Mouse (Mus musculus) lung, postnatal 10 days (tissue): ENCODE measurements at regions not wholly inside any gene's neighbourhood (a gene's known extent, or its start where the extent isn't known, plus 50 kb on each side); places are given as distances from the start of the nearest gene placed in this dataset.
A peak's percentile ranks its signal among the peaks of the same experiment; 100 is the strongest.

Experiments used
- DNase-seq: peaks from one replicate; pipeline ENCODE4 v3.0.0; 2021

GRCm38 (mm10) chr1:149760440-149760839, 200.7 kb downstream of the Pla2g4a start:
- DNase-seq = no peak

- no peak for DNase-seq
Observed at GRCm38 (mm10) chr1:149758783-149759132, 202.3 kb downstream of the Pla2g4a start.

GRCm38 (mm10) chr1:149758092-149758782, 202.9 kb downstream of the Pla2g4a start:
- DNase-seq = peak; percentile 2

- no peak for DNase-seq
Observed at GRCm38 (mm10) chr1:149753269-149754060, 207.6 kb downstream of the Pla2g4a start.

- no peak for DNase-seq
Observed at GRCm38 (mm10) chr1:149749405-149749804, 211.7 kb downstream of the Pla2g4a start.

GRCm38 (mm10) chr1:149738959-149739358, 222.1 kb downstream of the Pla2g4a start:
- no peak for DNase-seq

- no peak for DNase-seq
Observed at GRCm38 (mm10) chr1:149734241-149734640, 226.8 kb downstream of the Pla2g4a start.

GRCm38 (mm10) chr1:149715171-149715570, 245.9 kb downstream of the Pla2g4a start:
- DNase-seq = no peak

GRCm38 (mm10) chr1:149712330-149712729, 248.8 kb downstream of the Pla2g4a start:
- no peak for DNase-seq

GRCm38 (mm10) chr1:149705223-149705622, 255.9 kb downstream of the Pla2g4a start:
- no peak for DNase-seq

- DNase-seq = no peak
Observed at GRCm38 (mm10) chr1:149699411-149699810, 261.7 kb downstream of the Pla2g4a start.

- DNase-seq = no peak
Observed at GRCm38 (mm10) chr1:149674166-149674565, 286.9 kb downstream of the Pla2g4a start.

- no peak for DNase-seq
Observed at GRCm38 (mm10) chr1:149672571-149672970, 288.5 kb downstream of the Pla2g4a start.

GRCm38 (mm10) chr1:149672117-149672516, 289.0 kb downstream of the Pla2g4a start:
- no peak for DNase-seq

- DNase-seq = no peak
Observed at GRCm38 (mm10) chr1:149671091-149671490, 290.0 kb downstream of the Pla2g4a start.
